Mouse (Mus musculus) heart, embryonic 12.5 days (tissue): ENCODE results near the gene Prickle1. TPM values are rescaled to one million over a fixed set of nuclear protein-coding genes. Genes with fewer than 3 reads are reported as not detected.
A peak's percentile ranks its signal among the peaks of the same experiment; 100 is the strongest.

Experiments used
- ATAC-seq: fragments of 200-750 bp; cut with Nextera tagmentation; 2 replicates; pipeline ENCODE4 v1.8.0; 2017; ENCODE audit warnings: moderate TSS enrichment, moderate library complexity; ENCODE audit not compliant: insufficient number of reproducible peaks, low FRiP score
- H3K27ac ChIP-seq: fragments of 300-500 bp; sonication (generic); 2 replicates; pipeline ENCODE4 v1.5.1; 2016; ENCODE audit warnings: mild to moderate bottlenecking, moderate library complexity; ENCODE audit not compliant: poor library complexity, severe bottlenecking
- H3K27me3 ChIP-seq: fragments of 300-500 bp; sonication (generic); replicated peaks from 2 replicates; pipeline ENCODE4 v1.6.1; 2016; ENCODE audit warnings: mild to moderate bottlenecking, moderate library complexity
- H3K36me3 ChIP-seq: fragments of 300-500 bp; sonication (generic); 2 replicates; pipeline ENCODE4 v1.6.1; 2016; ENCODE audit warnings: mild to moderate bottlenecking, moderate library complexity
- H3K4me1 ChIP-seq: fragments of 300-500 bp; sonication (generic); replicated peaks from 2 replicates; pipeline ENCODE4 v1.6.1; 2016; ENCODE audit warnings: mild to moderate bottlenecking
- H3K4me2 ChIP-seq: fragments of 300-500 bp; sonication (generic); 2 replicates; pipeline ENCODE4 v1.6.1; 2016; ENCODE audit warnings: mild to moderate bottlenecking, moderate library complexity
- H3K4me3 ChIP-seq: fragments of 300-500 bp; sonication (generic); 2 replicates; pipeline ENCODE4 v1.5.1; 2016; ENCODE audit warnings: mild to moderate bottlenecking
- H3K9ac ChIP-seq: fragments of 300-500 bp; sonication (generic); 2 replicates; pipeline ENCODE4 v1.6.1; 2016; ENCODE audit warnings: mild to moderate bottlenecking, moderate library complexity
- H3K9me3 ChIP-seq: fragments of 300-500 bp; sonication (generic); replicated peaks from 2 replicates; pipeline ENCODE4 v1.6.1; 2016; ENCODE audit warnings: mild to moderate bottlenecking, moderate library complexity
- WGBS: fragments of 180-500 bp; shearing (Covaris S2); methylation state at CpG from one replicate; pipeline ENCODE4 v1.1.7; 2016; 5-methylcytosine and 5-hydroxymethylcytosine counted together
- polyA plus RNA-seq: library from polyadenylated mRNA; unstranded; fragments of >200 nt; fragmentation: Nextera tagmentation; extraction: Ambion mirVana; gene quantifications from 2 replicates; pipeline ENCODE4 v1.2.1, GENCODE M21; 2016

The Prickle1 gene
- polyA plus RNA-seq, 1 experiment from 2014 or later = 42.2 TPM

- Histone ChIP-seq H3K4me2 (peak overlapping the region; percentile 45), H3K36me3 (no peaks in the 10 kb centered on the region), H3K4me1 (peaks cover 59% of the 10 kb centered on the region), H3K9ac (no peak overlapping the region), H3K27me3 (no peaks in the 10 kb centered on the region), H3K4me3 (no peak overlapping the region), H3K27ac (peak overlapping the region; percentile 75), H3K9me3 (no peaks in the 10 kb centered on the region)
- 7% methylated on average over 3 of the region's 3 CpGs for WGBS
- ATAC-seq = peak; percentile 77
Measured at GRCm38 (mm10) chr15:93539415-93539814, 56.3 kb downstream of the Prickle1 start.

GRCm38 (mm10) chr15:93538551-93539205 is 57.0 kb downstream of the Prickle1 start:
- no peak for ATAC-seq
- Histone ChIP-seq H3K36me3 (no peaks in the 10 kb centered on the region), H3K27me3 (no peaks in the 10 kb centered on the region), H3K4me1 (peaks cover 60% of the 10 kb centered on the region), H3K9me3 (no peaks in the 10 kb centered on the region), H3K4me2 (peak overlapping the region; percentile 46), H3K27ac (peak overlapping the region; percentile 87), H3K9ac (peak overlapping the region; percentile 24), H3K4me3 (no peak overlapping the region)
- 54% methylated on average over 21 of the region's 21 CpGs for WGBS

- H3K27ac ChIP-seq = peak overlapping the region; percentile 87
- H3K9me3 ChIP-seq = no peaks in the 10 kb centered on the region
- H3K36me3 ChIP-seq = no peaks in the 10 kb centered on the region
- peak overlapping the region; percentile 24; the same call in 1 of the 2 replicates for H3K9ac ChIP-seq
- ATAC-seq = no peak
- no peak overlapping the region for H3K4me2 ChIP-seq
- H3K4me3 ChIP-seq = no peak overlapping the region
- no peaks in the 10 kb centered on the region for H3K27me3 ChIP-seq
- WGBS = 58% methylated on average over 7 of the region's 7 CpGs
- H3K4me1 ChIP-seq = peaks cover 63% of the 10 kb centered on the region
Measured at GRCm38 (mm10) chr15:93537745-93538144, 57.9 kb downstream of the Prickle1 start.

- H3K36me3 ChIP-seq = no peaks in the 10 kb centered on the region
- H3K27me3 ChIP-seq = no peaks in the 10 kb centered on the region
- peaks cover 64% of the 10 kb centered on the region for H3K4me1 ChIP-seq
- H3K4me3 ChIP-seq = no peak overlapping the region
- ATAC-seq = no peak
- 68% methylated on average over 4 of the region's 4 CpGs for WGBS
- no peak overlapping the region for H3K9ac ChIP-seq
- H3K9me3 ChIP-seq = no peaks in the 10 kb centered on the region
- H3K27ac ChIP-seq = no peak overlapping the region
- no peak overlapping the region for H3K4me2 ChIP-seq
Measured at GRCm38 (mm10) chr15:93536191-93536590, 59.5 kb downstream of the Prickle1 start.

GRCm38 (mm10) chr15:93530703-93531032 is 65.0 kb downstream of the Prickle1 start:
- no peak overlapping the region for H3K9ac ChIP-seq
- H3K27ac ChIP-seq = peak overlapping the region; percentile 53
- no peak for ATAC-seq
- H3K4me3 ChIP-seq = no peak overlapping the region
- no peaks in the 10 kb centered on the region for H3K36me3 ChIP-seq
- H3K4me2 ChIP-seq = no peak overlapping the region
- peaks cover 68% of the 10 kb centered on the region for H3K4me1 ChIP-seq
- WGBS = 55% methylated on average over 3 of the region's 3 CpGs
- no peaks in the 10 kb centered on the region for H3K27me3 ChIP-seq
- no peaks in the 10 kb centered on the region for H3K9me3 ChIP-seq

GRCm38 (mm10) chr15:93529831-93530702 is 65.6 kb downstream of the Prickle1 start:
- Histone ChIP-seq H3K4me2 (no peak overlapping the region), H3K4me1 (peaks cover 74% of the 10 kb centered on the region), H3K27ac (peak overlapping the region; percentile 53), H3K9ac (no peak overlapping the region), H3K36me3 (no peaks in the 10 kb centered on the region), H3K4me3 (no peak overlapping the region), H3K9me3 (no peaks in the 10 kb centered on the region), H3K27me3 (no peaks in the 10 kb centered on the region)
- no peak for ATAC-seq
- 27% methylated on average over 12 of the region's 12 CpGs for WGBS

GRCm38 (mm10) chr15:93525305-93525917 is 70.3 kb downstream of the Prickle1 start:
- H3K9ac ChIP-seq = no peak overlapping the region
- H3K27ac ChIP-seq = peak overlapping the region; percentile 82
- no peaks in the 10 kb centered on the region for H3K36me3 ChIP-seq
- 18% methylated on average over 5 of the region's 5 CpGs for WGBS
- H3K4me2 ChIP-seq = no peak overlapping the region
- H3K4me1 ChIP-seq = peaks cover 88% of the 10 kb centered on the region
- H3K4me3 ChIP-seq = no peak overlapping the region
- H3K27me3 ChIP-seq = no peaks in the 10 kb centered on the region
- H3K9me3 ChIP-seq = no peaks in the 10 kb centered on the region
- ATAC-seq = no peak

GRCm38 (mm10) chr15:93521787-93522180 is 73.9 kb downstream of the Prickle1 start:
- H3K4me3 ChIP-seq = no peak overlapping the region
- H3K4me1 ChIP-seq = peaks cover 64% of the 10 kb centered on the region
- H3K36me3 ChIP-seq = no peaks in the 10 kb centered on the region
- H3K4me2 ChIP-seq = peak overlapping the region; percentile 75
- no peaks in the 10 kb centered on the region for H3K27me3 ChIP-seq
- H3K27ac ChIP-seq = peak overlapping the region; percentile 96
- no peaks in the 10 kb centered on the region for H3K9me3 ChIP-seq
- 13% methylated on average over 3 of the region's 3 CpGs for WGBS
- H3K9ac ChIP-seq = peak overlapping the region; percentile 42
- ATAC-seq = no peak

GRCm38 (mm10) chr15:93521088-93521786 is 74.5 kb downstream of the Prickle1 start:
- peak overlapping the region; percentile 42 for H3K9ac ChIP-seq
- no peak overlapping the region for H3K4me3 ChIP-seq
- H3K36me3 ChIP-seq = no peaks in the 10 kb centered on the region
- H3K9me3 ChIP-seq = no peaks in the 10 kb centered on the region
- no peaks in the 10 kb centered on the region for H3K27me3 ChIP-seq
- peak overlapping the region; percentile 75 for H3K4me2 ChIP-seq
- ATAC-seq = no peak
- peaks cover 65% of the 10 kb centered on the region for H3K4me1 ChIP-seq
- peak overlapping the region; percentile 96 for H3K27ac ChIP-seq
- WGBS = 16% methylated on average over 11 of the region's 11 CpGs

- Histone ChIP-seq H3K9me3 (no peaks in the 10 kb centered on the region), H3K4me3 (peak overlapping the region; percentile 86), H3K27ac (peak overlapping the region; percentile 96), H3K36me3 (peaks cover 4% of the 10 kb centered on the region; the same call in 1 of the 2 replicates), H3K27me3 (no peaks in the 10 kb centered on the region), H3K9ac (peak overlapping the region; percentile 93), H3K4me1 (peaks cover 66% of the 10 kb centered on the region), H3K4me2 (peak overlapping the region; percentile 75)
- WGBS = 3% methylated on average over 17 of the region's 17 CpGs
- no peak for ATAC-seq
Measured at GRCm38 (mm10) chr15:93519836-93520826, 75.6 kb downstream of the Prickle1 start.
